Mouse (Mus musculus): Measurements from ENCODE around the gene Pcnt. TPM values are rescaled to one million over a fixed set of nuclear protein-coding genes. Genes with fewer than 3 reads are reported as not detected.

The Pcnt gene
- total RNA-seq (2021) = 10 to 100 TPM; 68.0 to 78.4 TPM
- long read RNA-seq, experiment 1, partial matches to known transcripts = 30 of 67 reads
- long read RNA-seq, experiment 1, other reads (novel, unspliced or antisense) = 36 of 67 reads
- long read RNA-seq, experiment 2, partial matches to known transcripts = 38 of 72 reads
- long read RNA-seq, experiment 2, other reads (novel, unspliced or antisense) = 31 of 72 reads

- peak; percentile 99 for DNase-seq
- intact Hi-C loops (cut with DNase I) = no loop called here
- Histone ChIP-seq H3K4me3 (peak within 1 kb of the TSS; percentile 95), H3K27ac (peak within 1 kb of the TSS; percentile 99)
- peak; percentile 89 for TF ChIP-seq CTCF (IDR thresholded peaks at IDR 0.05)
These were observed at the start of gene Pcnt for GRCm38 (mm10) chr10:76442178-76443088. Gene Pcnt (minus strand): TSS chr10:76442786.

GRCm38 (mm10) chr10:76489205-76489604 is 46.6 kb upstream of the Pcnt start:
- intact Hi-C loops (cut with DNase I) = no loop called here
- TF ChIP-seq CTCF (IDR thresholded peaks at IDR 0.05) = no peak
- H3K27ac ChIP-seq = no peak overlapping the region
- DNase-seq = no peak
- no peak overlapping the region for H3K4me3 ChIP-seq

GRCm38 (mm10) chr10:76488265-76488664 is 45.7 kb upstream of the Pcnt start:
- no peak for DNase-seq

GRCm38 (mm10) chr10:76486302-76486701 is 43.7 kb upstream of the Pcnt start:
- no peak for TF ChIP-seq CTCF (IDR thresholded peaks at IDR 0.05)

More at GRCm38 (mm10) chr10:76488265-76488664, 45.7 kb upstream of the Pcnt start:
- Histone ChIP-seq H3K4me3 (no peak overlapping the region), H3K27ac (no peak overlapping the region)
- TF ChIP-seq CTCF (IDR thresholded peaks at IDR 0.05) = no peak
- intact Hi-C loops (cut with DNase I) = no loop called here

GRCm38 (mm10) chr10:76481480-76481879 is 38.9 kb upstream of the Pcnt start:
- TF ChIP-seq CTCF (IDR thresholded peaks at IDR 0.05) = no peak
- H3K4me3 ChIP-seq = no peak overlapping the region
- DNase-seq = no peak
- no peak overlapping the region for H3K27ac ChIP-seq
- intact Hi-C loops (cut with DNase I) = no loop called here

More at GRCm38 (mm10) chr10:76486302-76486701, 43.7 kb upstream of the Pcnt start:
- H3K27ac ChIP-seq = no peak overlapping the region
- H3K4me3 ChIP-seq = no peak overlapping the region
- intact Hi-C loops (cut with DNase I) = no loop called here
- no peak for DNase-seq

- Histone ChIP-seq H3K4me3 (no peak overlapping the region), H3K27ac (no peak overlapping the region)
- intact Hi-C loops (cut with DNase I) = no loop called here
- no peak for TF ChIP-seq CTCF (IDR thresholded peaks at IDR 0.05)
- DNase-seq = no peak
These were observed 38.3 kb upstream of the Pcnt start for GRCm38 (mm10) chr10:76480851-76481250.

GRCm38 (mm10) chr10:76473759-76474158 is 31.2 kb upstream of the Pcnt start:
- intact Hi-C loops (cut with DNase I) = no loop called here

GRCm38 (mm10) chr10:76468203-76469162 is 25.9 kb upstream of the Pcnt start, which contains the start of the genes Mcm3ap and Ybey:
Gene Mcm3ap (plus strand): TSS chr10:76468927.
Gene Ybey (minus strand): TSS chr10:76469114.
- intact Hi-C loops (cut with DNase I) = loop anchor here (5.0 to 10.0 kb wide), 2 partner anchors 156 to 264 kb away; partner anchors contain the start of gene Col6a2
- Histone ChIP-seq H3K27ac (peak within 1 kb of the TSS; percentile 96), H3K4me3 (peak within 1 kb of the TSS; percentile 97)
- peak; percentile 94 for DNase-seq
- TF ChIP-seq CTCF (IDR thresholded peaks at IDR 0.05) = peak; percentile 52

More at GRCm38 (mm10) chr10:76473759-76474158, 31.2 kb upstream of the Pcnt start:
- DNase-seq = no peak
- TF ChIP-seq CTCF (IDR thresholded peaks at IDR 0.05) = no peak
- H3K27ac ChIP-seq = no peak overlapping the region
- H3K4me3 ChIP-seq = no peak overlapping the region

- no peak overlapping the region for H3K4me3 ChIP-seq
- intact Hi-C loops (cut with DNase I) = loop anchor here (10.0 kb wide), 1 partner anchor 162 kb away; the partner anchor contains the start of gene Col6a2
- TF ChIP-seq CTCF (IDR thresholded peaks at IDR 0.05) = no peak
- DNase-seq = no peak
- H3K27ac ChIP-seq = no peak overlapping the region
These were observed 20.1 kb upstream of the Pcnt start for GRCm38 (mm10) chr10:76462721-76463120.

- DNase-seq = no peak
- H3K27ac ChIP-seq = no peak overlapping the region
- intact Hi-C loops (cut with DNase I) = loop anchor here (10.0 kb wide), 1 partner anchor 162 kb away; the partner anchor contains the start of gene Col6a2
- TF ChIP-seq CTCF (IDR thresholded peaks at IDR 0.05) = no peak
- no peak overlapping the region for H3K4me3 ChIP-seq
These were observed 19.7 kb upstream of the Pcnt start for GRCm38 (mm10) chr10:76462312-76462711.

GRCm38 (mm10) chr10:76461255-76461654 is 18.7 kb upstream of the Pcnt start:
- H3K27ac ChIP-seq = no peak overlapping the region
- no peak for TF ChIP-seq CTCF (IDR thresholded peaks at IDR 0.05)
- DNase-seq = no peak
- intact Hi-C loops (cut with DNase I) = loop anchor here (10.0 kb wide), 1 partner anchor 164 kb away; the partner anchor contains the start of gene Col6a2
- no peak overlapping the region for H3K4me3 ChIP-seq

- Histone ChIP-seq H3K27ac (no peak overlapping the region), H3K4me3 (no peak overlapping the region)
- peak; percentile 47 for DNase-seq
- intact Hi-C loops (cut with DNase I) = loop anchor here (1.0 kb wide), 1 partner anchor 280 kb away; no protein-coding TSS in a partner anchor
- TF ChIP-seq CTCF (IDR thresholded peaks at IDR 0.05) = peak; percentile 81
These were observed 12.7 kb upstream of the Pcnt start for GRCm38 (mm10) chr10:76455289-76455688.
